Mouse (Mus musculus): Measurements from ENCODE around the gene Kcnk5. TPM values are rescaled to one million over a fixed set of nuclear protein-coding genes. Genes with fewer than 3 reads are reported as not detected.
A peak's percentile ranks its signal among the peaks of the same experiment; 100 is the strongest.

The Kcnk5 gene
- total and polyA plus RNA-seq, 3 experiments = 8.7 to 12.5 (median 11.7) TPM

- TF ChIP-seq IRF4 (IDR thresholded peaks at IDR 0.05; ENCODE audit: low read depth, low read length) (peak; percentile 37; the same call in 1 of the 2 replicates), MXI1 (IDR thresholded peaks at IDR 0.05; ENCODE audit: low read depth, low read length) (no peak), SIN3A (IDR thresholded peaks at IDR 0.05; ENCODE audit: low read length) (peak; percentile 38; the same call in 1 of the 2 replicates), MAZ (IDR thresholded peaks at IDR 0.05; ENCODE audit: low read depth, low read length) (no peak), HCFC1 (IDR thresholded peaks at IDR 0.05; ENCODE audit: low read depth, low read length) (no peak), USF1 (IDR thresholded peaks at IDR 0.05; ENCODE audit: low read depth, low read length) (no peak), POLR2AphosphoS2 (IDR thresholded peaks at IDR 0.05; ENCODE audit: low read depth, low read length) (no peak), EP300 (IDR thresholded peaks at IDR 0.05; ENCODE audit: low read length) (peak; percentile 73), CTCF (conservative IDR thresholded peaks at IDR 0.05 in 1 of 2, IDR thresholded peaks at IDR 0.05 in 1 of 2; ENCODE audit: low read depth in 2 of 2, low read length in 2 of 2) (no peak), E2F4 (IDR thresholded peaks at IDR 0.05; ENCODE audit: insufficient replicate concordance, low read depth, low read length) (no peak), CHD1 (IDR thresholded peaks at IDR 0.05; ENCODE audit: low read depth, low read length) (no peak), TCF12 (IDR thresholded peaks at IDR 0.05; ENCODE audit: low read depth, low read length) (peak; percentile 40; the same call in 1 of the 2 replicates), RCOR1 (conservative IDR thresholded peaks at IDR 0.05; ENCODE audit: low read depth, low read length) (no peak), ETS1 (conservative IDR thresholded peaks at IDR 0.05; ENCODE audit: low read depth, low read length) (peak; percentile 51), JUN (IDR thresholded peaks at IDR 0.05; ENCODE audit: insufficient read depth, low read depth, low read length) (no peak)
- Histone ChIP-seq H3K4me3 (replicated peaks in 1 of 3; ENCODE audit: low read depth in 2 of 3, low read length in 2 of 3, poor library complexity in 1 of 3) (no peak overlapping the region), H3K4me1 (ENCODE audit: control insufficient read depth in 1 of 2, insufficient read depth in 2 of 2) (peaks cover 6 to 25% of the 10 kb centered on the region in 2 experiments), H3K27me3 (replicated peaks) (no peaks in the 10 kb centered on the region), H3K27ac (ENCODE audit: insufficient read depth, low read depth) (no peak overlapping the region), H3K79me2 (replicated peaks; ENCODE audit: control insufficient read depth, extremely low read depth, insufficient read depth, poor library complexity, severe bottlenecking) (no peaks in the 10 kb centered on the region), H3K4me2 (ENCODE audit: insufficient read depth, low read depth, poor library complexity, severe bottlenecking) (peak overlapping the region; percentile 62), H3K9ac (ENCODE audit: insufficient read depth, low read depth) (no peak overlapping the region), H3K9me3 (replicated peaks; ENCODE audit: low read length) (peaks cover 6% of the 10 kb centered on the region), H3K36me3 (replicated peaks in 1 of 2; ENCODE audit: control insufficient read depth in 1 of 2, insufficient read depth in 1 of 2, low read length in 1 of 2) (no peaks in the 10 kb centered on the region)
- dilution Hi-C loops (cut with MboI; ENCODE audit: extremely low pct_ligation_motif_present, extremely low pct_unique_long_range_greater_than_20kb, low sequenced_read_pairs) = no loop called here
- DNase-seq (ENCODE audit: extremely low read depth) = peak; percentile 84
- in situ Hi-C loops (cut with MboI; ENCODE audit: low pct_ligation_motif_present, low pct_unique_long_range_greater_than_20kb, low sequenced_read_pairs) = loop anchor here (5.0 kb wide), 2 partner anchors 56 to 126 kb away; no protein-coding TSS in a partner anchor
Observed at GRCm38 (mm10) chr14:20120868-20121267, 60.7 kb downstream of the Kcnk5 start.

- in situ Hi-C loops (cut with MboI; ENCODE audit: low pct_ligation_motif_present, low pct_unique_long_range_greater_than_20kb, low sequenced_read_pairs) (loop anchor here (5.0 kb wide), 2 partner anchors 57 to 127 kb away; no protein-coding TSS in a partner anchor), dilution Hi-C loops (cut with MboI; ENCODE audit: extremely low pct_ligation_motif_present, extremely low pct_unique_long_range_greater_than_20kb, low sequenced_read_pairs) (no loop called here)
- Histone ChIP-seq H3K27me3 (replicated peaks) (no peaks in the 10 kb centered on the region), H3K79me2 (replicated peaks; ENCODE audit: control insufficient read depth, extremely low read depth, insufficient read depth, poor library complexity, severe bottlenecking) (no peaks in the 10 kb centered on the region), H3K4me3 (replicated peaks in 1 of 3; ENCODE audit: low read depth in 2 of 3, low read length in 2 of 3, poor library complexity in 1 of 3) (no peak overlapping the region), H3K27ac (ENCODE audit: insufficient read depth, low read depth) (no peak overlapping the region), H3K4me2 (ENCODE audit: insufficient read depth, low read depth, poor library complexity, severe bottlenecking) (no peak overlapping the region), H3K36me3 (replicated peaks in 1 of 2; ENCODE audit: control insufficient read depth in 1 of 2, insufficient read depth in 1 of 2, low read length in 1 of 2) (no peaks in the 10 kb centered on the region), H3K9me3 (replicated peaks; ENCODE audit: low read length) (peaks cover 6% of the 10 kb centered on the region), H3K4me1 (ENCODE audit: control insufficient read depth in 1 of 2, insufficient read depth in 2 of 2) (peaks cover 6 to 25% of the 10 kb centered on the region in 2 experiments), H3K9ac (ENCODE audit: insufficient read depth, low read depth) (no peak overlapping the region)
- TF ChIP-seq CTCF (conservative IDR thresholded peaks at IDR 0.05 in 1 of 2, IDR thresholded peaks at IDR 0.05 in 1 of 2; ENCODE audit: low read depth in 2 of 2, low read length in 2 of 2) (no peak), POLR2A (IDR thresholded peaks at IDR 0.05; ENCODE audit: low read depth, low read length) (no peak), NELFE (IDR thresholded peaks at IDR 0.05; ENCODE audit: low read depth, low read length) (no peak), RCOR1 (conservative IDR thresholded peaks at IDR 0.05; ENCODE audit: low read depth, low read length) (no peak)
- DNase-seq (ENCODE audit: extremely low read depth) = no peak
Observed at GRCm38 (mm10) chr14:20120012-20120411, 61.6 kb downstream of the Kcnk5 start.

Data from CH12.LX (cell line).